Mouse (Mus musculus) small intestine, adult 2 months (tissue): ENCODE results near the gene Setdb1. TPM values are rescaled to one million over a fixed set of nuclear protein-coding genes. Genes with fewer than 3 reads are reported as not detected.
A peak's percentile ranks its signal among the peaks of the same experiment; 100 is the strongest.

ENCODE experiments used
- H3K27ac ChIP-seq: fragments of 200-500 bp; 2 replicates; pipeline ENCODE4 v1.5.1; 2012; ENCODE audit warnings: low read depth, low read length, control low read depth, inconsistent platforms; ENCODE audit not compliant: insufficient read depth
- H3K27me3 ChIP-seq: fragments of 200-500 bp; 2 replicates; pipeline ENCODE4 v1.6.1; 2012; ENCODE audit warnings: mild to moderate bottlenecking, moderate library complexity, low read length, inconsistent platforms; ENCODE audit not compliant: control insufficient read depth, insufficient read depth
- H3K36me3 ChIP-seq: fragments of 200-500 bp; 2 replicates; pipeline ENCODE4 v1.6.1; 2012; ENCODE audit warnings: mild to moderate bottlenecking, low read length, control low read depth, inconsistent platforms; ENCODE audit not compliant: control insufficient read depth, insufficient read depth
- H3K4me1 ChIP-seq: fragments of 200-500 bp; 2 replicates; pipeline ENCODE4 v1.6.1; 2012; ENCODE audit warnings: low read length, inconsistent platforms, mixed read lengths; ENCODE audit not compliant: control insufficient read depth, insufficient read depth, insufficient read length
- H3K4me3 ChIP-seq: fragments of 200-500 bp; 2 replicates; pipeline ENCODE4 v1.5.1; 2012; ENCODE audit warnings: low read depth, mild to moderate bottlenecking, control low read depth, inconsistent platforms, low read length, moderate library complexity
- CTCF ChIP-seq: fragments of 200-500 bp; IDR thresholded peaks from 2 replicates; pipeline ENCODE4 v1.5.1; 2012; ENCODE audit warnings: low read depth, mild to moderate bottlenecking, control low read depth, inconsistent platforms, low read length, moderate library complexity, mixed read lengths; ENCODE audit not compliant: insufficient replicate concordance, insufficient read length; ENCODE audit errors: extremely low read depth
- POLR2A ChIP-seq: fragments of 200-500 bp; IDR thresholded peaks from 2 replicates; pipeline ENCODE4 v1.6.1; 2012; ENCODE audit warnings: low read depth, mild to moderate bottlenecking, control low read depth, inconsistent platforms, low read length, moderate library complexity
- WGBS: fragments of 180-500 bp; shearing (Covaris S2); methylation state at CpG from one replicate; pipeline ENCODE4 v1.1.7; 2018; 5-methylcytosine and 5-hydroxymethylcytosine counted together
- polyA plus RNA-seq: library from polyadenylated mRNA; depleted of rRNA; stranded (reverse); fragments of >200 nt; gene quantifications from 2 replicates; pipeline ENCODE4 v1.2.3, GENCODE M21; 2012

The Setdb1 gene
- polyA plus RNA-seq, 1 experiment, result 5.3 TPM

DNA sequence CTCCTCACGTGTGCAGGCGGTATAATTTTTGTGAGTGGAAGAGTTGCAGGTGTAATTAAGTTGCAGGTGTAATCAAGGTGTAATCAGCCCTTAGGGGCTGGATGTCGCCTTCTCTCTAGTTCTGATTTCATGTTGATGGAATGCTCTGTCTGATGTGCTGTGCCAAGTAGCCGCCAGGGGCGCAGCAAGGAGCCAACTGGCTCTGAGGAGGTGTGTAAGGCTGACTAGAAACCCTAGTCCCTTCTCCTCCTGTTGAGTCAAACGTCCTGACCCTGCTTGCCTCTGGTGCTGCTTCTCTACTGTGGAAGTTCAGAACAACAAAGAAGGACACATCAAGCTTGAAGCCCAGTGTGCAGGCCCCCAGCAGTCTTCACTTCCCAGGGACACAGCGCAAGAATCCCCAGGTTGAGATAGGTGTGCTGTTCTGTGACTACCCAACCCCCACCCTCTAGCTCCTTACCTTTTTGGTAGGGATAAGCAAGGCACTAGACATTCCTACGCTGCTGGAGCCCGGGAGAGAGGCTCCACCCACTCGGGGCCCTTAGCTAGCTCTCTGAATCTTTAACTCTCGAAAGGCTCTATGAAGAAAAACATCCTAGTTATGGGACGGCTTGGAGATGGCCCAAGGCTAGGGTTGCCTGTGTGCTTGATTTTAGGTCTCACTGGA is 39.5 kb downstream of the Setdb1 start:
- Histone ChIP-seq H3K4me3 (peak overlapping the region; percentile 21; the same call in 1 of the 2 replicates), H3K27ac (peak overlapping the region; percentile 71), H3K4me1 (peaks cover 26% of the 10 kb centered on the region; the same call in 1 of the 2 replicates), H3K36me3 (peaks cover 27% of the 10 kb centered on the region), H3K27me3 (no peaks in the 10 kb centered on the region)
- TF ChIP-seq POLR2A, result no peak
- TF ChIP-seq CTCF, result peak; percentile 70; the same call in 1 of the 2 replicates
- 23% methylated on average over 12 of the region's 12 CpGs for WGBS

DNA sequence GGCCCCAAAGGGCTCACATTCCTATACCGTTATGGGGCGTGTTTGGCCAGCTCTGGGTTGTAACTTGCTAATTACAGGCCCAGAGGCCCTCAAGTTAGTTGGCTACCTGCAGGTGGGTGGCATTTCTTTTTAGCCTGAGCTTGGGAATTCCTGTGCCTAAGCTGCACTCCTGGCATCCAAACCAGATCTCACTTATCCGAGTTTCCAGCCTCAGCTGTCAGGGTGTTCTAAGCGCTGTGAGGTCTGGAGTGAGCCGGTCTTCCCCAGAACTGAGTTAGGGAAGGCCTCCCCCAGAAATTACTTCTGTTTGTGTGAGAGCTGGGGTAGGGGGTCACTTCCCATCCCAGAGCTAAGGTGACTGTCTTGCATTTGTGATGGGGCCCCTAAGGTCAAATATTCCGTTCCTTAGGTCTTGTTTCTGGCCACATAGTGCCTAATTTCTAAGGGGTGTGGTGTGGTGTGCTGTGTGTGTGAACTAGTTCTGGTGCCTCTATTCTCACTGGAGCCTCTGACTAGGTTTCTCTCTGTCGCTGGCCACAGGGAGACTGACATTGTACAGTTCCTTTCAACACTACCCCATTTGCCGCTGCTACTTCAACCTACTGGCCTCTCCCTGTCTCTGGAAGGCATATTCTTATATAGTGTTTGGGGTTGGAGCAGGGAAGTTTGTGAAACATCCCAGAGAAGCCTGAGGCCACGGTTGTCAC is 41.0 kb downstream of the Setdb1 start:
- no peaks in the 10 kb centered on the region for H3K27me3 ChIP-seq
- H3K27ac ChIP-seq, result peak overlapping the region; percentile 62
- no peak for TF ChIP-seq CTCF
- no peak for TF ChIP-seq POLR2A
- WGBS, result 18% methylated on average over 9 of the region's 9 CpGs
- peaks cover 12% of the 10 kb centered on the region for H3K36me3 ChIP-seq
- H3K4me1 ChIP-seq, result peaks cover 27% of the 10 kb centered on the region; the same call in 1 of the 2 replicates
- H3K4me3 ChIP-seq, result peak overlapping the region; percentile 71

DNA sequence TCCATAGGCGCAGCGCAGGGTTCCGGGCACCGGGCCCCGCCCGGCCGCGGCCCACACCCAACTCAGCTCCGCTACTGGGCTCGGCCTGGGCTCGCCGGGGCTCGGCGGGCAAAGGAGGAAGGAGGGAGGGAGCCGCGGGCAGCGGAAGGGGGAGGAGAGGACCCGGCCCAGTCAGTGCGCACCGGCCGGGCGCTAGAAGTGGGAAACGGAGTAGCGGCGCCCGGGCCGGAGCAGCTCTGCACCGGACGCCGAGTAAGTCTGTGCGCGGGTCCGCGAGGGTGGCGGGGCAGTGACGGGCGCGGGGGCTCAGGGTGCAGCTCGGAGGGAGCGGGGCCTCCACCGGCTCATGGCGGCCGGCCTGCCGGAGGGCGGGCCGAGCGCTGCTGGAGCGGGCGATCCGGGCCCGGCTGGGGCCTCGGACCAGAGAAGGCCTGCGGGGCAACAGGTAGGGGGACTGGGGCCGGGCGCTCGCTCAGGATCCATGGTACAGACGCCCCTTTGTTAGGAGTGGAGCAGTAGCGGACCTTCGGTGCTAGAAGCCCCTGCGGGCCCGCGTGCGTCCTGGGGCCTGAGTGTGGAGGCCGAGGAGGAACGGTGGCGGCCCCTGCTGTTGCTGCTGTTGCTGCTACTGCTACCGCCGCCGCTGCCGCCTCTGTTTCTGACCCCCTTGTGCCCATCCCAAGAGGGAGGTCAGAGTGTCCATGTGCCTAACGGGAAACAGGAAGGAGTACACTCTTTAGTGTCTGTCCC is 41.7 kb downstream of the Setdb1 start:
- Histone ChIP-seq H3K4me1 (peaks cover 27% of the 10 kb centered on the region; the same call in 1 of the 2 replicates), H3K27me3 (no peaks in the 10 kb centered on the region), H3K4me3 (peak overlapping the region; percentile 71), H3K27ac (peak overlapping the region; percentile 62), H3K36me3 (peaks cover 4% of the 10 kb centered on the region)
- TF ChIP-seq POLR2A (peak; percentile 62), CTCF (no peak)
- WGBS, result under 1% methylated on average over 71 of the region's 71 CpGs

DNA sequence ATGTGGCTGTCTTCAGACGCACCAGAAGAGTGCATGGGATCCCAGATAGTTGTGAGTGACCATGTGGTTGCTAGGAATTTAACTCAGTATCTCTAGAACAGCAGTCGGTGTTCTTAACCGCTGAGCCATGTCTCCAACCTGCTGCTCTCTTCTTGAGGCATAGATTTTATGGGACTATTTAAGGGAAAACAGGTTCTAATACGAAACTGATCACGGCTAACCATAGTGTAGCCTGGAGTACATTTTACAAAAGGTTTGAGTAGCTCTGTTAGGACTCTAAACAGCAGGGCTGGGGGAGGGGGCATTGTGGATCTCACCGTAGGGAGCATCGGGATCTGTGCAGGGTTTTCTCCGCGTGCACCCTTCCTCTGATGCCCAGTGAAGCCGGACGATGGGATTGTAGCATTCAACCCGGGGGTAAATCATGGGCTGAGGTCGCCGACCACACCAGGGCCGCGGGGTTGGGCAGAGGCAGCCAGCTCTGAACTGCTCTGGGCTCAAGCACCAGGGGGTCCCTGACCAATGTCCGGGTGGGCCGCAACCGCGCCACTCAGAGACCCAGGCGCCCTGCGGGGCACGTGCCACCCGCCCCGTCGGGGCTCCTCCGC is 42.4 kb downstream of the Setdb1 start, which contains the start of gene Cers2:
Gene Cers2, plus strand, starts transcription at position 306 of the 608 bp plus-strand sequence.
- no peaks in the 10 kb centered on the region for H3K27me3 ChIP-seq
- H3K36me3 ChIP-seq, result no peaks in the 10 kb centered on the region
- 13% methylated on average over 27 of the region's 27 CpGs for WGBS
- peak within 1 kb of the TSS; percentile 62 for H3K27ac ChIP-seq
- H3K4me3 ChIP-seq, result peak within 1 kb of the TSS; percentile 71
- H3K4me1 ChIP-seq, result peaks cover 27% of the 10 kb centered on the region; the same call in 1 of the 2 replicates
- no peak for TF ChIP-seq CTCF
- TF ChIP-seq POLR2A, result no peak

DNA sequence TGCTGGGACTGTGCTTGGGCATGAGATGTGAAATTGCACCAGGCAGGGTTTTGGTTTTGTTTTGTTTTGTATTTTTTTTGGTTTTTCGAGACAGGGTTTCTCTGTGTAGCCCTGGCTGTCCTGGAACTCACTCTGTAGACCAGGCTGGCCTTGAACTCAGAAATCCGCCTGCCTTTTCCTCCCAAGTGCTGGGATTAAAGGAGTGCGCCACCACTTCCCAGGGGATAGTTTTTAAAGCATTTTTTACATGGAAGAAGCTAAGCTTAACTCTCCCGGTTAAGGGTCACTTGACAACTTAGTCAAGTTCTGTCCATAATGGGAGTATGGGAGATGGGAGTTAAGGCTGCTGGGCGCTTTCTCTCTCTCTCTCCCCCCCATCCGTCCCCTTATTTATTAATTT is 42.9 kb downstream of the Setdb1 start:
- Histone ChIP-seq H3K27ac (no peak overlapping the region), H3K27me3 (no peaks in the 10 kb centered on the region), H3K4me1 (peaks cover 26% of the 10 kb centered on the region; the same call in 1 of the 2 replicates), H3K4me3 (no peak overlapping the region), H3K36me3 (no peaks in the 10 kb centered on the region)
- TF ChIP-seq CTCF (no peak), POLR2A (no peak)
- WGBS, result 89% methylated on average over 6 of the region's 6 CpGs

DNA sequence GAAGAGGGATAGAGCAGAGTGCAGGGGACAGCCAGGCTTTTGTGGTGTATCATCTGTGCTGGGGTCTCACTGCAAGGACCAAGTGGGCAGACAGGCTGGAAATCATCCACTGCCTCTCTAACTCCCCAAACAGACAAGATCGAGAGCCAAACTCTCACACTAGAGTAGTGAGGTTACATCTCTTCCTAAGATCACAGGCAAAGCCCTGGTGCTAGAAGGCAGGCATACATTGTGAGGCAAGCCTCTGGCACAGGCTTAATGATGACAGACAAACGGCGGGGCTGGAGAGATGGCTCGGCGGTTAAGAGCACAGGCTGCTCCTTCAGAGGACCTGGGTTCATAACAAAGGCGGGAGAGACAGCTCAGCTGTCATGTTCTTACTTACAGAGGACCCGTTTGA is 43.5 kb downstream of the Setdb1 start:
- TF ChIP-seq POLR2A (no peak), CTCF (no peak)
- peaks cover 22% of the 10 kb centered on the region; the same call in 1 of the 2 replicates for H3K4me1 ChIP-seq
- H3K36me3 ChIP-seq, result no peaks in the 10 kb centered on the region
- no peak overlapping the region for H3K4me3 ChIP-seq
- no peak overlapping the region for H3K27ac ChIP-seq
- H3K27me3 ChIP-seq, result no peaks in the 10 kb centered on the region
- 79% methylated on average over 7 of the region's 7 CpGs for WGBS
